24 mouse cellular contexts compared by ENCODE assay signal in genomic region chr13:76302056-76302455, GRCm38 (mm10). TPM values are rescaled to one million over a fixed set of nuclear protein-coding genes. Genes with fewer than 3 reads are reported as not detected.
DNase-seq lines count a peak whose midpoint lies in the region; ATAC-seq and TF ChIP-seq lines count a peak whose summit lies in the region.
"Had no signal": no experiment of that assay in that cellular context is flagged by ENCODE, and none has a peak within 500 bp of the region (broad histone marks: within the 10 kb centered on the region; RNA-seq: fewer than 3 reads in every experiment).

No protein-coding gene starts in this region.

- no peak overlapping the region for H3K27ac ChIP-seq in forebrain, postnatal 0 days (ENCODE audit: low read depth, low read length)
- no peak overlapping the region for H3K27ac ChIP-seq in forebrain, embryonic 15.5 days (replicated peaks)
- no peak overlapping the region for H3K27ac ChIP-seq in hindbrain, embryonic 11.5 days (ENCODE audit: low read depth, low read length)
- H3K27ac ChIP-seq: embryonic facial prominence, embryonic 10.5 days; hindbrain, postnatal 0 days; macrophage; midbrain, embryonic 12.5 days; neural tube, embryonic 13.5 days had no signal

- no peak overlapping the region for H3K4me3 ChIP-seq in forebrain, postnatal 0 days (ENCODE audit: low read depth, low read length)
- H3K4me3 ChIP-seq in forebrain, embryonic 15.5 days: no peak overlapping the region
- H3K4me3 ChIP-seq in hindbrain, embryonic 11.5 days (ENCODE audit: low read depth, low read length): no peak overlapping the region
- H3K4me3 ChIP-seq: embryonic facial prominence, embryonic 10.5 days; midbrain, embryonic 12.5 days; neural tube, embryonic 13.5 days had no signal

- ATAC-seq in forebrain, postnatal 0 days: peak; percentile 48
- no peak for ATAC-seq in forebrain, embryonic 15.5 days (replicated peaks)
- ATAC-seq in hindbrain, embryonic 11.5 days (ENCODE audit: low FRiP score): no peak
- ATAC-seq in activated CD4-positive, CD25-positive, alpha-beta regulatory T cell, adult 4 months: no peak
- ATAC-seq: forebrain, embryonic 16.5 days; hindbrain, postnatal 0 days had no signal

- H3K4me2 ChIP-seq in forebrain, postnatal 0 days (ENCODE audit: low read depth): no peak overlapping the region
- no peak overlapping the region for H3K4me2 ChIP-seq in forebrain, embryonic 15.5 days (replicated peaks)
- H3K4me2 ChIP-seq in hindbrain, embryonic 11.5 days (replicated peaks; ENCODE audit: low read depth, low read length): no peak overlapping the region
- H3K4me2 ChIP-seq: midbrain, embryonic 12.5 days; neural tube, embryonic 13.5 days had no signal

- 0 out of 2 replicates have a peak, but pooled peaks cover 3% of the 10 kb centered on the region for H3K4me1 ChIP-seq in forebrain, postnatal 0 days (ENCODE audit: insufficient read depth)
- peaks cover 9% of the 10 kb centered on the region for H3K4me1 ChIP-seq in forebrain, embryonic 15.5 days
- H3K4me1 ChIP-seq in hindbrain, embryonic 11.5 days (replicated peaks; ENCODE audit: control insufficient read depth, insufficient read depth, low read length): no peaks in the 10 kb centered on the region
- H3K4me1 ChIP-seq: embryonic facial prominence, embryonic 10.5 days; midbrain, embryonic 12.5 days; neural tube, embryonic 13.5 days had no signal

- H3K9ac ChIP-seq in forebrain, postnatal 0 days: no peak overlapping the region
- H3K9ac ChIP-seq in forebrain, embryonic 15.5 days (replicated peaks): no peak overlapping the region
- no peak overlapping the region for H3K9ac ChIP-seq in hindbrain, embryonic 11.5 days (ENCODE audit: low read depth, low read length)
- H3K9ac ChIP-seq: midbrain, embryonic 12.5 days; neural tube, embryonic 13.5 days had no signal

- no peaks in the 10 kb centered on the region for H3K36me3 ChIP-seq in forebrain, postnatal 0 days (ENCODE audit: insufficient read depth)
- no peaks in the 10 kb centered on the region for H3K36me3 ChIP-seq in forebrain, embryonic 15.5 days
- H3K36me3 ChIP-seq in hindbrain, embryonic 11.5 days (ENCODE audit: control insufficient read depth, insufficient read depth, low read length): no peaks in the 10 kb centered on the region
- H3K36me3 ChIP-seq: embryonic facial prominence, embryonic 10.5 days; midbrain, embryonic 12.5 days; neural tube, embryonic 13.5 days had no signal

- DNase-seq in forebrain, postnatal 0 days: no peak
- DNase-seq in right cerebral cortex, adult 18-20 months: peak; percentile 17
- DNase-seq in right cerebral cortex, postnatal 4 days: no peak
- DNase-seq in cerebellum, adult 9-10 months: peak; percentile 88
- peak; percentile 2 for DNase-seq in lung, postnatal 14 days
- DNase-seq in hindbrain, embryonic 11.5 days (ENCODE audit: low spot score): no peak
- DNase-seq: heart, adult 18-20 months; heart, postnatal 4 days; kidney, adult 18-20 months; kidney, postnatal 14 days; left cerebral cortex, postnatal 4 days; thymus, adult 2 months had no signal

- no peaks in the 10 kb centered on the region for H3K9me3 ChIP-seq in forebrain, postnatal 0 days (ENCODE audit: low read length)
- H3K9me3 ChIP-seq in forebrain, embryonic 15.5 days: no peaks in the 10 kb centered on the region
- H3K9me3 ChIP-seq in hindbrain, embryonic 11.5 days (ENCODE audit: control insufficient read depth, low read length): no peaks in the 10 kb centered on the region
- H3K9me3 ChIP-seq: embryonic facial prominence, embryonic 10.5 days; midbrain, embryonic 12.5 days; neural tube, embryonic 13.5 days had no signal

- WGBS in forebrain, postnatal 0 days: 57% methylated on average over 2 of the region's 2 CpGs
- WGBS in forebrain, embryonic 15.5 days: 75% methylated on average over 2 of the region's 2 CpGs
- 84% methylated on average over 2 of the region's 2 CpGs for WGBS in hindbrain, embryonic 11.5 days

- no peak for TF ChIP-seq CTCF in forebrain, postnatal 0 days (IDR thresholded peaks at IDR 0.05; ENCODE audit: low read depth)

- H3K27me3 ChIP-seq in forebrain, postnatal 0 days (ENCODE audit: insufficient read depth, low read length): no peaks in the 10 kb centered on the region
- H3K27me3 ChIP-seq in forebrain, embryonic 15.5 days: no peaks in the 10 kb centered on the region
- no peaks in the 10 kb centered on the region for H3K27me3 ChIP-seq in hindbrain, embryonic 11.5 days (ENCODE audit: control insufficient read depth, insufficient read depth, low read length)
- H3K27me3 ChIP-seq: midbrain, embryonic 12.5 days; neural tube, embryonic 13.5 days had no signal

RNA-seq across cellular contexts. Expression of gene Fam81b, which starts 2.8 kb away (rescaled TPM):
- total RNA-seq in forebrain, postnatal 0 days (2014; rRNA removed): 0.15 TPM in 1 of 2 replicates, not detected in the other
- 0.44 and 0.58 TPM in 2 replicates for polyA plus RNA-seq in forebrain, postnatal 0 days (2015; fragmentation: Nextera tagmentation; extraction: Ambion mirVana)
- polyA plus RNA-seq in forebrain, embryonic 15.5 days (2015; fragmentation: Nextera tagmentation; extraction: Ambion mirVana): 0.65 and 0.95 TPM in 2 replicates
- polyA plus RNA-seq in hindbrain, embryonic 11.5 days (2014; fragmentation: Nextera tagmentation; extraction: Ambion mirVana): 2.1 and 2.3 TPM in 2 replicates
- polyA plus RNA-seq in activated CD4-positive, CD25-positive, alpha-beta regulatory T cell, adult 4 months (2017; shearing (Covaris generic)): not detected
- total RNA-seq: adrenal gland, postnatal 4 days; heart, adult 18-20 months; heart, postnatal 4 days; hindbrain, postnatal 0 days; liver, adult 2 months had no signal
- polyA plus RNA-seq: embryonic facial prominence, embryonic 10.5 days; heart, embryonic 14.5 days; liver, adult 2 months; macrophage; midbrain, embryonic 12.5 days; neural tube, embryonic 13.5 days; small intestine, adult 2 months; thymus, adult 2 months had no signal

Comparison
In these comparisons a context has a peak if more than half of its experiments do, and no peak if none do; other contexts are left out.
1. DNase-seq: peak in right cerebral cortex, adult 18-20 months (single experiment), cerebellum, adult 9-10 months (single experiment) and lung, postnatal 14 days (single experiment); none in forebrain, postnatal 0 days (single experiment), right cerebral cortex, postnatal 4 days (single experiment) and hindbrain, embryonic 11.5 days (single experiment).